ENCODE assay signal across 23 mouse cellular contexts in the genomic region with DNA sequence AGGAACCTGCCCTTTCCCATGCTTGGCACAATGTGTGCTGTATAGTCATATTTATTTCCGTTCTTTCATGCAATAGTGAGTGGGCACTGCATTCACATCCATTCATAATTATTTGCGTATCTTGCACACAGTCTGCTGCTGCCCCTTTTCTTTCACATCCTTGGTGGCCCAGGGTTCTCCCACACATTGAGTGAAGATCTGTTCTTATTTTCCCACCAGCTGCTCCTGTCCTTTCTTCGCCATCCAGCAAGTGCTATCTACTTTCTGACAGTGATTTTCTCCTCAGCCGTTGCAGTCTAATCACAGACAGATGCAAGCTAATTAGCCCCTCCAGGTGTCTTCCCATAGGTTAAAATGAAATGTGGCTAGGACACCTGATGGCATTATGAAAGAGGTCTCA.
DNase-seq lines count a peak whose midpoint lies in the region; ATAC-seq lines count a peak whose summit lies in the region.
"Had no signal": no experiment of that assay in that cellular context is flagged by ENCODE, and none has a peak within 500 bp of the region (broad histone marks: within the 10 kb centered on the region; RNA-seq: fewer than 3 reads in every experiment).

No protein-coding gene starts in this region.

- no peak overlapping the region for H3K9ac ChIP-seq in hindbrain, embryonic 15.5 days
- H3K9ac ChIP-seq in hindbrain, embryonic 11.5 days (ENCODE audit: low read depth, low read length): no peak overlapping the region
- H3K9ac ChIP-seq: liver, embryonic 15.5 days; lung, embryonic 15.5 days; midbrain, embryonic 15.5 days; neural tube, embryonic 15.5 days had no signal

- no peak overlapping the region for H3K27ac ChIP-seq in hindbrain, embryonic 15.5 days (replicated peaks)
- H3K27ac ChIP-seq in hindbrain, embryonic 11.5 days (ENCODE audit: low read depth, low read length): no peak overlapping the region
- H3K27ac ChIP-seq: limb, embryonic 10.5 days; liver, embryonic 15.5 days; lung, embryonic 15.5 days; midbrain, embryonic 15.5 days; neural tube, embryonic 15.5 days had no signal

- H3K4me2 ChIP-seq in hindbrain, embryonic 15.5 days: no peak overlapping the region
- no peak overlapping the region for H3K4me2 ChIP-seq in hindbrain, embryonic 11.5 days (replicated peaks; ENCODE audit: low read depth, low read length)
- H3K4me2 ChIP-seq: liver, embryonic 15.5 days; lung, embryonic 15.5 days; midbrain, embryonic 15.5 days; neural tube, embryonic 15.5 days had no signal

- H3K9me3 ChIP-seq in hindbrain, embryonic 15.5 days: no peaks in the 10 kb centered on the region
- H3K9me3 ChIP-seq in hindbrain, embryonic 11.5 days (ENCODE audit: control insufficient read depth, low read length): no peaks in the 10 kb centered on the region
- H3K9me3 ChIP-seq: limb, embryonic 10.5 days; liver, embryonic 15.5 days; lung, embryonic 15.5 days; midbrain, embryonic 15.5 days; neural tube, embryonic 15.5 days had no signal

- no peaks in the 10 kb centered on the region for H3K27me3 ChIP-seq in hindbrain, embryonic 15.5 days
- no peaks in the 10 kb centered on the region for H3K27me3 ChIP-seq in hindbrain, embryonic 11.5 days (ENCODE audit: control insufficient read depth, insufficient read depth, low read length)
- H3K27me3 ChIP-seq: liver, embryonic 15.5 days; lung, embryonic 15.5 days; midbrain, embryonic 15.5 days; neural tube, embryonic 15.5 days had no signal

- H3K36me3 ChIP-seq in hindbrain, embryonic 15.5 days: no peaks in the 10 kb centered on the region
- H3K36me3 ChIP-seq in hindbrain, embryonic 11.5 days (ENCODE audit: control insufficient read depth, insufficient read depth, low read length): no peaks in the 10 kb centered on the region
- H3K36me3 ChIP-seq: limb, embryonic 10.5 days; liver, embryonic 15.5 days; lung, embryonic 15.5 days; midbrain, embryonic 15.5 days; neural tube, embryonic 15.5 days had no signal

- ATAC-seq in hindbrain, embryonic 15.5 days (ENCODE audit: low FRiP score, low read depth): peak; percentile 45; the same call in 1 of the 2 replicates
- no peak for ATAC-seq in hindbrain, embryonic 11.5 days (ENCODE audit: low FRiP score)
- ATAC-seq in monocyte, adult 5-6 weeks (replicated peaks; ENCODE audit: insufficient number of reproducible peaks, low FRiP score, low TSS enrichment, poor library complexity, severe bottlenecking): 0 out of 2 replicates have a peak, but pooled peaks have one; percentile 27
- ATAC-seq: inflammation-experienced regulatory T-cells, adult 6 months; midbrain, embryonic 15.5 days had no signal

- WGBS in hindbrain, embryonic 15.5 days: 54% methylated on average over 4 of the region's 4 CpGs
- WGBS in hindbrain, embryonic 11.5 days: 62% methylated on average over 4 of the region's 4 CpGs

- no peaks in the 10 kb centered on the region for H3K4me1 ChIP-seq in hindbrain, embryonic 15.5 days (replicated peaks)
- H3K4me1 ChIP-seq in hindbrain, embryonic 11.5 days (replicated peaks; ENCODE audit: control insufficient read depth, insufficient read depth, low read length): no peaks in the 10 kb centered on the region
- H3K4me1 ChIP-seq: limb, embryonic 10.5 days; liver, embryonic 15.5 days; lung, embryonic 15.5 days; midbrain, embryonic 15.5 days; neural tube, embryonic 15.5 days had no signal

- no peak overlapping the region for H3K4me3 ChIP-seq in hindbrain, embryonic 15.5 days
- H3K4me3 ChIP-seq in hindbrain, embryonic 11.5 days (ENCODE audit: low read depth, low read length): no peak overlapping the region
- H3K4me3 ChIP-seq: limb, embryonic 10.5 days; liver, embryonic 15.5 days; lung, embryonic 15.5 days; midbrain, embryonic 15.5 days; neural tube, embryonic 15.5 days had no signal

- peak; percentile 13 for DNase-seq in cerebellum, adult 9-10 months
- no peak for DNase-seq in cerebellum, adult 11-12 months
- DNase-seq in hindbrain, embryonic 11.5 days (ENCODE audit: low spot score): no peak
- peak; percentile 9 to 30 for DNase-seq in layer of hippocampus, postnatal 14 days (ENCODE audit: low spot score in 2 of 2)
- DNase-seq in layer of hippocampus, adult 9-10 months (ENCODE audit: low spot score): no peak
- no peak for DNase-seq in urinary bladder, postnatal 25 days (ENCODE audit: low spot score)
- DNase-seq: adrenal gland, postnatal 10 days; cerebellum, postnatal 14 days; gastrocnemius, postnatal 36 days; kidney, adult 18-20 months; kidney, postnatal 4 days; liver; lung, postnatal 4 days; thymus, adult 18-20 months; thymus, postnatal 4 days had no signal

Comparison
In these comparisons a context has a peak if more than half of its experiments do, and no peak if none do; other contexts are left out.
1. DNase-seq: peak in cerebellum, adult 9-10 months (single experiment) and layer of hippocampus, postnatal 14 days (2 of 2); none in cerebellum, adult 11-12 months (single experiment), hindbrain, embryonic 11.5 days (single experiment), layer of hippocampus, adult 9-10 months (single experiment) and urinary bladder, postnatal 25 days (single experiment).